8 mouse cellular contexts compared by ENCODE assay signal in genomic region chr2:76216146-76216545, GRCm38 (mm10).
DNase-seq lines count a peak whose midpoint lies in the region; TF ChIP-seq lines count a peak whose summit lies in the region.
"Had no signal": no experiment of that assay in that cellular context is flagged by ENCODE, and none has a peak within 500 bp of the region (broad histone marks: within the 10 kb centered on the region; RNA-seq: fewer than 3 reads in every experiment).

No protein-coding gene starts in this region.

- no peaks in the 10 kb centered on the region for H3K36me3 ChIP-seq in CH12.LX (replicated peaks in 1 of 2; ENCODE audit: control insufficient read depth in 1 of 2, insufficient read depth in 1 of 2, low read length in 1 of 2)
- H3K36me3 ChIP-seq: neural tube, embryonic 13.5 days had no signal

- dilution Hi-C loops in CH12.LX (cut with MboI; ENCODE audit: extremely low pct_ligation_motif_present, extremely low pct_unique_long_range_greater_than_20kb, low sequenced_read_pairs): no loop called here

- DNase-seq in layer of hippocampus, adult 11-12 months (ENCODE audit: low spot score): peak; percentile 5
- DNase-seq in layer of hippocampus, adult 18-20 months (ENCODE audit: low spot score in 2 of 2): no peak
- peak; percentile 58 for DNase-seq in CH12.LX (ENCODE audit: extremely low read depth)
- peak; percentile 53 for DNase-seq in WW6 (ENCODE audit: low read depth, low spot score)
- peak; percentile 53 for DNase-seq in embryo, embryonic 9.5 days (ENCODE audit: extremely low spot score)
- DNase-seq in lung, postnatal 10 days: peak; percentile 32
- DNase-seq in thymus, postnatal 25 days: peak; percentile 69

- no peak for TF ChIP-seq POLR2A in CH12.LX (IDR thresholded peaks at IDR 0.05; ENCODE audit: low read depth, low read length)

- in situ Hi-C loops in CH12.LX (cut with MboI; ENCODE audit: low pct_ligation_motif_present, low pct_unique_long_range_greater_than_20kb, low sequenced_read_pairs): no loop called here

- H3K9ac ChIP-seq in CH12.LX (ENCODE audit: insufficient read depth, low read depth): no peak overlapping the region
- H3K9ac ChIP-seq: neural tube, embryonic 13.5 days had no signal

- peak; percentile 64 to 72 for TF ChIP-seq CTCF in CH12.LX (conservative IDR thresholded peaks at IDR 0.05 in 1 of 2, IDR thresholded peaks at IDR 0.05 in 1 of 2; ENCODE audit: low read depth in 2 of 2, low read length in 2 of 2)

- no peak overlapping the region for H3K27ac ChIP-seq in CH12.LX (ENCODE audit: insufficient read depth, low read depth)
- H3K27ac ChIP-seq: neural tube, embryonic 13.5 days had no signal

- H3K4me1 ChIP-seq in CH12.LX (ENCODE audit: control insufficient read depth in 1 of 2, insufficient read depth in 2 of 2): peaks cover 6 to 29% of the 10 kb centered on the region in 2 experiments
- H3K4me1 ChIP-seq: neural tube, embryonic 13.5 days had no signal

- TF ChIP-seq EP300 in CH12.LX (IDR thresholded peaks at IDR 0.05; ENCODE audit: low read length): no peak

- no peaks in the 10 kb centered on the region for H3K79me2 ChIP-seq in CH12.LX (replicated peaks; ENCODE audit: control insufficient read depth, extremely low read depth, insufficient read depth, poor library complexity, severe bottlenecking)

- H3K27me3 ChIP-seq in CH12.LX (replicated peaks): peaks cover 2% of the 10 kb centered on the region
- H3K27me3 ChIP-seq: neural tube, embryonic 13.5 days had no signal

- H3K9me3 ChIP-seq in CH12.LX (replicated peaks; ENCODE audit: low read length): no peaks in the 10 kb centered on the region
- H3K9me3 ChIP-seq: neural tube, embryonic 13.5 days had no signal

- peak overlapping the region; percentile 24; the same call in 1 of the 2 replicates for H3K4me2 ChIP-seq in CH12.LX (ENCODE audit: insufficient read depth, low read depth, poor library complexity, severe bottlenecking)
- H3K4me2 ChIP-seq: neural tube, embryonic 13.5 days had no signal

- no peak overlapping the region for H3K4me3 ChIP-seq in CH12.LX (replicated peaks in 1 of 3; ENCODE audit: low read depth in 2 of 3, low read length in 2 of 3, poor library complexity in 1 of 3)
- H3K4me3 ChIP-seq: neural tube, embryonic 13.5 days had no signal

- TF ChIP-seq RAD21 in CH12.LX (IDR thresholded peaks at IDR 0.05; ENCODE audit: low read depth, low read length): peak; percentile 4

TF ChIP-seq in CH12.LX, 34 proteins besides CTCF, POLR2A, EP300 and RAD21:
- TF ChIP-seq GABPA (IDR thresholded peaks at IDR 0.05; ENCODE audit: insufficient replicate concordance, low read depth, low read length): no peak
- TF ChIP-seq KAT2A (IDR thresholded peaks at IDR 0.05; ENCODE audit: insufficient replicate concordance, low read length): no peak
- TF ChIP-seq CHD1 (IDR thresholded peaks at IDR 0.05; ENCODE audit: low read depth, low read length): no peak
- no peak for TF ChIP-seq ETS1 (conservative IDR thresholded peaks at IDR 0.05; ENCODE audit: low read depth, low read length)
- TF ChIP-seq MYC (IDR thresholded peaks at IDR 0.05; ENCODE audit: low read depth, low read length): no peak
- no peak for TF ChIP-seq USF1 (IDR thresholded peaks at IDR 0.05; ENCODE audit: low read depth, low read length)
- no peak for TF ChIP-seq CHD2 (IDR thresholded peaks at IDR 0.05; ENCODE audit: low read length)
- TF ChIP-seq MAFK (IDR thresholded peaks at IDR 0.05; ENCODE audit: insufficient replicate concordance, low read length): no peak
- no peak for TF ChIP-seq ELF1 (IDR thresholded peaks at IDR 0.05; ENCODE audit: low read depth, low read length)
- TF ChIP-seq HCFC1 (IDR thresholded peaks at IDR 0.05; ENCODE audit: low read depth, low read length): no peak
- no peak for TF ChIP-seq MAZ (IDR thresholded peaks at IDR 0.05; ENCODE audit: low read depth, low read length)
TF ChIP-seq in CH12.LX: peak in this region for 0.

Comparison
In these comparisons a context has a peak if more than half of its experiments do, and no peak if none do; other contexts are left out.
1. DNase-seq: peak in layer of hippocampus, adult 11-12 months (single experiment), CH12.LX (single experiment), WW6 (single experiment), embryo, embryonic 9.5 days (single experiment), lung, postnatal 10 days (single experiment) and thymus, postnatal 25 days (single experiment); none in layer of hippocampus, adult 18-20 months (0 of 2).